Mouse (Mus musculus): ENCODE measurements at regions not wholly inside any gene's neighbourhood (a gene's known extent, or its start where the extent isn't known, plus 50 kb on each side); places are given as distances from the start of the nearest gene placed in this dataset.
"Not testable (repeated sequence)": the region's sequence is repeated elsewhere in the genome, so short reads cannot be mapped to it uniquely, and the experiment has no call there.

DNA sequence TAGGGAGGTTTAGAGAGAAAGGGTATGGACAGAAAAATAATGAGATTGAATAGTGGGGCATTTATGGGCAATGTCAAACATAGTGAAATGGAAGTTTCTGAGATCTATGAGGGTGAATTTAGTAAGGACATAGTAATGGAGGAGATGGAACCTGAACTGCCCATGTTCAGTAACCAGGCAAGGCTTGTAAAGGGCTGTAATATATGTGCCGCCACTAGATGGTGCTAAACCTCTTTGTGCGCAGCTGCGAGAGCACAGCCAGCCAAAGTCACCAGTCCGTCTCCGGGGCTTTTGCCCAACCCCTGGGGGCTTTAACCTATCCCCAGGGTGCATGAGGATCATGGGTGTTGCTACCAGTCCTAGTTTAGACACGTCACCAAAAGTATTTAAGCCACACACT is 77.7 kb upstream of the Vmn2r25 start:
- 0% methylated on average over 3 of the region's 6 CpGs for WGBS
- not testable (repeated sequence) for H3K9ac ChIP-seq (ENCODE audit: low read length); DNase-seq (ENCODE audit: low spot score); H3K27ac ChIP-seq (replicated peaks; ENCODE audit: low read depth, low read length); H3K36me3 ChIP-seq (ENCODE audit: control insufficient read depth, insufficient read depth, low read length); H3K9me3 ChIP-seq (ENCODE audit: control insufficient read depth, low read length); H3K4me3 ChIP-seq (ENCODE audit: low read depth, low read length); H3K4me2 ChIP-seq (ENCODE audit: low read depth, severe bottlenecking); H3K27me3 ChIP-seq (ENCODE audit: control insufficient read depth, insufficient read depth, low read length); H3K4me1 ChIP-seq (ENCODE audit: control insufficient read depth, insufficient read depth, low read length)
- peak; percentile 57 for ATAC-seq (ENCODE audit: insufficient number of reproducible peaks, low FRiP score, low TSS enrichment, low read depth)

- Histone ChIP-seq H3K4me1 (ENCODE audit: control insufficient read depth, insufficient read depth, low read length) (no peaks in the 10 kb centered on the region), H3K36me3 (ENCODE audit: control insufficient read depth, insufficient read depth, low read length) (no peaks in the 10 kb centered on the region), H3K9me3 (ENCODE audit: control insufficient read depth, low read length) (no peaks in the 10 kb centered on the region), H3K4me3 (ENCODE audit: low read depth, low read length) (no peak overlapping the region), H3K9ac (ENCODE audit: low read length) (no peak overlapping the region), H3K27ac (replicated peaks; ENCODE audit: low read depth, low read length) (no peak overlapping the region), H3K27me3 (ENCODE audit: control insufficient read depth, insufficient read depth, low read length) (no peaks in the 10 kb centered on the region), H3K4me2 (ENCODE audit: low read depth, severe bottlenecking) (no peak overlapping the region)
- 83% methylated on average over 2 of the region's 2 CpGs for WGBS
- DNase-seq (ENCODE audit: low spot score) (no peak), ATAC-seq (ENCODE audit: insufficient number of reproducible peaks, low FRiP score, low TSS enrichment, low read depth) (no peak)
Observed at GRCm38 (mm10) chr6:123937930-123938329, 84.7 kb upstream of the Vmn2r25 start.

DNA sequence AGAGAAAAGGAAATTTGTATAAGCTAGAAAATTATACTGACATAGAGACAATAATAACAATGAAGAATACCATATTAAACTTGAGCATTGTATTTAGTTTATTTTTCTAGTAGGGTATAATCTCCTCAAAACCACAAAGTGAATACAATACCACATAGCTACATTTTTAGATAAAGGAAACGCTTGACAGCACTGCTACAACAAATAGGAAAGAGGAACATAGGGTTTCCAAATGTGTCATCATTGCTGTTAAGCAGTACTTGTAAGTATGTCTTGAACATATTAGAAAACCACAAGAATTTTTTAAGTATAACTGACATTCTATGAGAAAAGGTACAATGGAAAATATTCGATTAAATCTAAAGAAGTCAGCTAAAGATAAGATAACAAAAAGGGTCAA is 63.0 kb upstream of the Vmn2r26 start:
- no peak for ATAC-seq (ENCODE audit: insufficient number of reproducible peaks, low FRiP score, low TSS enrichment, low read depth)
- no peak overlapping the region for H3K9ac ChIP-seq (ENCODE audit: low read length)
- H3K36me3 ChIP-seq (ENCODE audit: control insufficient read depth, insufficient read depth, low read length) = no peaks in the 10 kb centered on the region
- H3K27me3 ChIP-seq (ENCODE audit: control insufficient read depth, insufficient read depth, low read length) = no peaks in the 10 kb centered on the region
- no peak overlapping the region for H3K4me3 ChIP-seq (ENCODE audit: low read depth, low read length)
- 81% methylated on average over 2 of the region's 2 CpGs for WGBS
- no peak overlapping the region for H3K27ac ChIP-seq (replicated peaks; ENCODE audit: low read depth, low read length)
- no peak overlapping the region for H3K4me2 ChIP-seq (ENCODE audit: low read depth, severe bottlenecking)
- no peaks in the 10 kb centered on the region for H3K4me1 ChIP-seq (ENCODE audit: control insufficient read depth, insufficient read depth, low read length)
- DNase-seq (ENCODE audit: low spot score) = no peak
- H3K9me3 ChIP-seq (ENCODE audit: control insufficient read depth, low read length) = no peaks in the 10 kb centered on the region

DNA sequence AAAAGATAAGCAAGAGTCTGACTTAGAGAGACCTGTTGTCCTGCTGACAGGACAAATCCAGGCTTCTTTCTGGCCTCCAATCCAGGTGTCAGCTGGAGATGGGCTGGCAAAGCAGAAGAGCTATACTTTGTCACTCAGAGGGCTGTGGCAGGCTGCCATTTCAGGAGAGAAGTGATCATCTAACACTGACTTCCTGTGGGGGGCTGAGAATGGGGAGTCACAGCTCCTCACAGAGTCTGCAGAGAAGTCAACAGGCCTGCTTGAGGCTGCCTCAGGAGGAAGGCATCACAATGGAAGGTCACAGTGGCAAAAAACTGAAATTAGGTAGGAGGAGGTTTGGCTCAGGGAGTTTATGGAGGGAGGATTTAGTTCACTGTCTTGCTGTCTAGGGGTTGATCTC is 53.2 kb upstream of the Vmn2r26 start:
- Histone ChIP-seq H3K4me3 (ENCODE audit: low read depth, low read length) (no peak overlapping the region), H3K9me3 (ENCODE audit: control insufficient read depth, low read length) (no peaks in the 10 kb centered on the region), H3K4me1 (ENCODE audit: control insufficient read depth, insufficient read depth, low read length) (no peaks in the 10 kb centered on the region), H3K27me3 (ENCODE audit: control insufficient read depth, insufficient read depth, low read length) (no peaks in the 10 kb centered on the region), H3K4me2 (ENCODE audit: low read depth, severe bottlenecking) (no peak overlapping the region), H3K9ac (ENCODE audit: low read length) (no peak overlapping the region), H3K27ac (replicated peaks; ENCODE audit: low read depth, low read length) (no peak overlapping the region), H3K36me3 (ENCODE audit: control insufficient read depth, insufficient read depth, low read length) (no peaks in the 10 kb centered on the region)
- ATAC-seq (ENCODE audit: insufficient number of reproducible peaks, low FRiP score, low TSS enrichment, low read depth) (no peak), DNase-seq (ENCODE audit: low spot score) (no peak)
